Mouse (Mus musculus) kidney, adult 8-10 months (tissue): ENCODE measurements at regions not wholly inside any gene's neighbourhood (a gene's known extent, or its start where the extent isn't known, plus 50 kb on each side); places are given as distances from the start of the nearest gene placed in this dataset.
A peak's percentile ranks its signal among the peaks of the same experiment; 100 is the strongest.

ENCODE experiments used
- DNase-seq, 2 experiments: peaks; one replicate each; pipeline ENCODE4 v3.0.0; 2022

DNA sequence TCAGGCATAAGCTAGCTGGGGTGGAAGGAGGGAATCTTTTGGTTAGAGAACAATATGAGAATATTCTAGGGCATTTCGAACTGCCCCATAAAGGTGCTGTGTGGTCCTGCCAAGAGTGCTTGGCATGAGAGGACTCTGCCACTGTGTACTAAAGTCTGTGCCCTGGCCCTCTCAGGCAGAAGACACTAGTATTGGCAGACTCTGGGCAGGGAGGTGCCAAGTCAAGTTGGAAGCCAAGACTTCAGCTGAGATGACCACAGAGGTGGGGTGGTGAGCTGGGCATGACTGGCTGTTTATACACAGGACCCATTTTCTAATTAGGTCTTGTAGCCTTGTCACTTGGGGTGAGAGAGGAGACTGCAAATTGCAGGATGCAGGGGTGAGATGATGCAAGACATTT is 104.4 kb upstream of the Glra1 start:
- DNase-seq = peak; percentile 26 to 78

DNA sequence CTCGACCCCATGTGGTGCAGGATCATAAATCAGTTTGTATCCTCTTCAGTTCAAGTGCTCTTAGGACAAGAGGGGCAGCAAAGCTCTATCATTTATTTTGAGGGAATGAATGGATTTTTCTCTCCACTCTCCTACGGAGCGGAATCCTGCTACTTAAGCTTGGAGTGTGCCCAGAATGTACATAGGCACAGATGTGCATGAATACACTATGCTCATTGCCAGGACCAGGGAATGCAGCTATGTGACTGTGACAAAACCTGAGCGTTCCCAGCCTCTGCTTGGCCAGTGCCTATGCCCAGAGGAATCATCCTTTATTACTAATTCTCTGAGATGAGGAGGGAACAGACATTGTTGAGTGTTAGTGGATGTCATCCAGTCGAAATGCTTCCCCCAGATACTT is 99.5 kb upstream of the Glra1 start:
- no peak for DNase-seq

DNA sequence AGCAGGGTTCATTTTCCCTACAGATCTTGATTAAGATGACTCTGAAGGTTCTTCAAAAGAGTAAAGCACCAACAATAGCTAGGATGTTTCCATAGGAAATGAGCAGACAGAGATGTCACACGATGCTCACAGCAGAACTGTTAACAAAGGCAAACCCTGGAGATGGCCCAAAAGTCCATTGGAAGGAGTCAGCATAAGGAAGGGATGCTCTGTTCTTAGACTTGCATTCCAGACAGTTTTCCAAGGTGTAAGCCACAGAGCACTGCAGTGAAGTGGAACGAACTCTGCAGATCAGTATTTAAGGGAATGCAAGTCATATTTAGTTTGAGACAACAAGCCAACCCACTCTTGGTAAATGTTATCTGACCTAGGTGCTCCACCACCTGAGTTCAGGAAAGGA is 93.9 kb upstream of the Glra1 start:
- peak in 1 of 2 experiments; percentile 29 for DNase-seq

DNA sequence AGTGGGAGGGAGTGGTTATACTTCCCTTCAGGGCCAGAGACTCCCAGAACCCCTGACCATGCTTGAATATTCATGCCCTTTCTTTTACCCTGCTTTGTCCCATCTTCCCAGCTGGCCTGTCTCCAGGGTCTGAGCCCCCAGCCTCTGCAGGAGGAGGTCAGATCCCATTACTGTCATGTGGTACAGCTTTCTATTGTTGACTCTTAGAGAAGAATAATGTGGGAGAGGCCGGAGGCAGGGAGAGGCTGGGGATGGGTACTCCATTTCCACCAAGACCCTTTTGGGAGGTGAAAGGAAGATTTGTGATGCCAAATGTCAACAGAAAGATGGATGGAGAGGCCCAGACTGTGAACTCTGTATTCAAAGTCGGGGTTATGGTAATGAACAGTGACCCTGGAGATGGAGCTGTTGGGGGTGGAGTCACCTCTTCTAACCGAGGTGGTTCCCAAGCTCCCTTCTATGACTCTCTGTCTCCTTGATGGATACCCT is 77.1 kb upstream of the Glra1 start:
- DNase-seq = no peak

DNA sequence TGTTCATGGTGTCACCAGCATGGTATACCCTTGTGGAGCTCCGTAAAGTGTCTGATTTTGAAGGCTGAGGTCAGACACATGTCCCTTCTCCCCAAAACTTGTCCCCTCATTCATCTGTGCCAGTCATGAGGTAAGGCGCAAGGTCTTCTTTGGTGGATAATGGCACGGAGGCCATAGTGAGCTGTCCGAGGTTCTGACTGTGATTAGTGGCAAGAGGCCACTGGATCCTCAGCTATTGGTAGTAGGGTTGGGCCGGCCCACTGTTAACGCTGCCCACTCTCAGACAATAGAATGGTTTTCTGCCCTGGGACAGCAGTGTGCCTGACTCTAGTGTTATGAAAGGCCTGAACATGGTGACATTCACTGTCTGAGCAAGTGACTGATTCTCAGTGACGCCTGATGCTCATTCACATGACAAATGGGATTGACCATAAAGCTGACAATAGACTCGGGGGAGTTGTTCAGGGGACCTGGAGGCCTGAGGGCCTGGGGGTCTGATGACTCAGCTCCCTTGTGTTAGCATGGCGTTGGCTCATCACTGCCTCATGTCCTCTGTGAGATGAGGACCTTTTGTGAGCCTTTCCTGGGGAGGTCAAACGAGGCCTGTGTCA is 74.5 kb upstream of the Glra1 start:
- no peak for DNase-seq

DNA sequence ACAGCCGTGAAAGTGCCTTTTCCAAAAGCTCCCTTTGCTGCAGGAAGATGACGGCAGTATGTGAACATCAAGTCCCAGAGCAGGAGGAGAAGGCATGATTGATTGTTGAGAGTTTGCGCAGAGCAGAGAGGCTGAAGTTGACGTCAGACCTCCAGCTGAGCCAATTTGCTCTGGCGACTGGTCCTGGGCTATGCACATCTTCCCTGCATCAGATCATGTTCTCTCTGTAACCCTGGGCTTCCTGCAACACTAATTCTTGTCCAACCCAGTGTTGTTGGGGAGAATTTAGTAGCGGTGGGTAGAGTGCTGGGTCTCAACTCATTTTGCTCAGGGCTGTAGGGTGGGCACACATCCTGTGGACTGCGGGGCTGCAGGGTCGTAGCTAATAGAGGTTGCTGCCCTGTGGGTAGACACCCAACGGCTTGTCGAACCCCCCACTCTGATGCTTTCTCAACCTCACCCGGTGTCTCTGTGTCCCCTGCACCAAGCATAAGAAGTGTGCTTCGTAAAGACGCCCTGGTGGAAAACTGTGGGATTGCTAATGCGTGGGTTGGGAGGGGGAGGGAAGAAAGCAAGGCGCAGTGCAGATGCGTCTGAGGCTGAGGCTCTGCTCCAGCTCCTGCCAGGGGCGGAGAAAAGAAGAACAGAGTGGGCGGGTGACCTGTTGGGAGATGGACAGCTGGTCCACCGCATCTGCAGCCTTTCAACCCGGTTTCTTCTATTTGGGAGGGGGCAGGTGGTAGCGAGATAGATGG is 73.4 kb upstream of the Glra1 start:
- no peak for DNase-seq

DNA sequence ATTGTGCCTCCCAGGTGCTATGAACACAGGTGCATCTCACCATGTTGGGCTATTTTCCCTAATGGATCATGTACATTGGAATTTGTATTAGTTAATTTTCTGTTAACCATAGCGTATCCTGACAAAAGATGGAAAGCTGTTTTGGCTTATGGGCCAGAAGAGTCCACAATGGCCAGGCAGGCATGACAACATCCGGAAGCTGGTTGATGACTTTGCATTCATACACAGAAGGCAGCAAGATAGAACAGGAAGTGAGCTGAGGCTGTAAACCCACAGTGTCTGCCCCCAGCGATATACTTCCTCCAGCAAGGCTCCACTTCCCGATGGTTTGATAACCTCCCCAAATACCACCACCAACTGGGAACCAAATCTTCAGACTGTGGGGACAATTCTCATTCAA is 55.1 kb upstream of the Glra1 start:
- no peak for DNase-seq

DNA sequence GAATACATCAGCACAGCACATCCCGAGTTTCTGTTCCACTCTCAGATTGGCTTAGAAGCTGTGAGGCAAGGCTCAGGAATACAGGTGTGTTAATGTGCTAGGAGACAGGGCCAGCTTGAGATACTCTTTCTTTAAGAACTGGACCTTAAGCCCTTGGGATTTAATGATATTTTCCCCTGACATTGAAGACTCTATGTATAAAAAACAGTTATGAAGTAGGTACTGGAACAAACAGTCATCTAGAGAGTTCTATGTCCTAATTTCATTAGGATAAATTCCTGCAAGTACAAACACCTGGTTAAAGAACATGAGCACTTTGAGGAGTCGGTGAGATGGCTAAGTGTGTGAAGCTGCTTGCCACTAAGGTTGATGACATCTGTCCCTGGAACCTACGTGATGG is 54.3 kb upstream of the Glra1 start:
- DNase-seq = no peak
